Mouse (Mus musculus) hindbrain, embryonic 11.5 days (tissue): ENCODE measurements around the gene Apbb2. TPM values are rescaled to one million over a fixed set of nuclear protein-coding genes. Genes with fewer than 3 reads are reported as not detected.

Experiments
- ATAC-seq: fragments of 200-750 bp; cut with Nextera tagmentation; 2 replicates; pipeline ENCODE4 v1.8.0; 2017; ENCODE audit warnings: mild to moderate bottlenecking, moderate TSS enrichment, moderate library complexity; ENCODE audit not compliant: low FRiP score
- DNase-seq: peaks from one replicate; pipeline ENCODE4 v3.0.0-alpha.2; 2015; ENCODE audit warnings: low spot score
- H3K27ac ChIP-seq: fragments of 300-500 bp; sonication (generic); 2 replicates; pipeline ENCODE4 v1.5.1; 2014; ENCODE audit warnings: mild to moderate bottlenecking, low read depth, low read length
- H3K27me3 ChIP-seq: fragments of 300-500 bp; sonication (generic); 2 replicates; pipeline ENCODE4 v1.6.1; 2014; ENCODE audit warnings: mild to moderate bottlenecking, low read length, moderate library complexity, mixed read lengths; ENCODE audit not compliant: control insufficient read depth, insufficient read depth
- H3K36me3 ChIP-seq: fragments of 300-500 bp; sonication (generic); 2 replicates; pipeline ENCODE4 v1.6.1; 2014; ENCODE audit warnings: mild to moderate bottlenecking, low read length, moderate library complexity, mixed read lengths; ENCODE audit not compliant: control insufficient read depth, insufficient read depth
- H3K4me1 ChIP-seq: fragments of 300-500 bp; sonication (generic); replicated peaks from 2 replicates; pipeline ENCODE4 v1.6.1; 2014; ENCODE audit warnings: low read length, mixed read lengths; ENCODE audit not compliant: control insufficient read depth, insufficient read depth
- H3K4me2 ChIP-seq: fragments of 300-500 bp; sonication (generic); replicated peaks from 2 replicates; pipeline ENCODE4 v1.6.1; 2014; ENCODE audit warnings: mild to moderate bottlenecking, low read depth, low read length
- H3K4me3 ChIP-seq: fragments of 300-500 bp; sonication (generic); 2 replicates; pipeline ENCODE4 v1.5.1; 2014; ENCODE audit warnings: low read depth, low read length
- H3K9ac ChIP-seq: fragments of 300-500 bp; sonication (generic); 2 replicates; pipeline ENCODE4 v1.6.1; 2014; ENCODE audit warnings: low read depth, low read length
- H3K9me3 ChIP-seq: fragments of 300-500 bp; sonication (generic); 2 replicates; pipeline ENCODE4 v1.6.1; 2016; ENCODE audit warnings: low read length; ENCODE audit not compliant: control insufficient read depth
- WGBS: fragments of 180-500 bp; shearing (Covaris S2); extraction: QIAGEN DNeasy Blood & Tissue Kit; methylation state at CpG from one replicate; pipeline ENCODE4 v1.1.7; 2014; 5-methylcytosine and 5-hydroxymethylcytosine counted together
- polyA plus RNA-seq: library from polyadenylated mRNA; unstranded; fragments of >200 nt; fragmentation: Nextera tagmentation; extraction: Ambion mirVana; gene quantifications from 2 replicates; pipeline ENCODE4 v1.2.1, GENCODE M21; 2014

Gene Apbb2
- polyA plus RNA-seq, 1 experiment from 2014 or later = 43.0 TPM

DNA sequence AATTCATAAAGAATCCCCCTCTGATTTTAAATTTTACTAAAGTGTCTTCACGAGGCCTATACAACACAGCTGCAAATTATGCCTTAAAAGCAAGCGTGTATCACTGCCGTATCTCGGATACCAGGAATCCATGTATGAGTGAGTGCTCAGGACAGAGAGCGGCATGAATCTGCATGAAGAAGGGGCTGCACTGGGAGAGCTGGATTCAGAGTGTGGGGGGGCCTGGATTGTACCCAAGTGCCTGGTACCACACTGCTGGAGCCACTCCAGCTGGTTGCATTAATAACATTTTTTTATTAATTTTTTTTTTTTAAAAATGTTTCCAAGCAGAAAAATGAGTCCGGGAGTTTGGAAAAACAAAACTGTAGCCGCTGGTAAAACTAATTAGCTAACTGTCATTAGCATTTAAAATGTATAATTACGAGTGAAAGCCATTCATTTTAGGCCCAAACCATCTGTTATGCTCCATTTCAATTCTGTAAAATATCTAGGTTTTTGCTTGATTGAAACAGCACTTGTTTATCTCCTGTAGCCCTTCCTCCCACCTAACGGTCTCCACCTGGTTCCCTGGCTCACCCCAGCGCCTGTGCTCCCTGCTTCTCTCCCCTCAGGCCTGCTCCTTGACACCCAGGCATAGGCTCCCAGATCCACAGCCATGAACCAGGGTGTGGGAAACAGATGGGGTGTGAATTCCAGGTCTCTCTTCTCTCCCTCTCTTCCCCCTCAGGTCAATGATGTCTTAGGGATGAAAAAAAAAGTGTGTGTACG, 314.1 kb downstream of the Apbb2 start:
- H3K9me3 ChIP-seq = no peaks in the 10 kb centered on the region
- H3K27ac ChIP-seq = no peak overlapping the region
- DNase-seq = no peak
- no peak overlapping the region for H3K9ac ChIP-seq
- H3K4me1 ChIP-seq = no peaks in the 10 kb centered on the region
- no peaks in the 10 kb centered on the region for H3K27me3 ChIP-seq
- 90% methylated on average over 11 of the region's 11 CpGs for WGBS
- ATAC-seq = no peak
- H3K4me2 ChIP-seq = no peak overlapping the region
- no peak overlapping the region for H3K4me3 ChIP-seq
- H3K36me3 ChIP-seq = no peaks in the 10 kb centered on the region

DNA sequence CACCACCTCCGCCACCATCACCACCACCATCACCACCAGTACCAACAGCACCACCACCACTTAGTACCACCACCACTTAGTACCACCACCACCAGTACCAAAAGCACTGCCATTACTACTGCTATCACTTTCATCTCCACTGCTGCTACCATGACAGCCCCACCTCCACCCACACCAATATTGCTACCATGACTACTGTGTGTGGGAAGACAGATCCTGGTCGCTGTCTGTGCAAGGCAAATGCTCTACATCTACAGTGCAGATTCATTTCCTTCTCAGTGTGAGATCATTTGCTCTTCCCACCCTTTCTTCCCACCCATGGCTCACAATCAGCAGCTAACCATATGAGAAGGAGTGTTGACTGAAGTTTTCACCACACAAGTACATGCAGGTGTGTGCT, 315.7 kb downstream of the Apbb2 start:
- no peak overlapping the region for H3K4me2 ChIP-seq
- H3K27ac ChIP-seq = no peak overlapping the region
- H3K9ac ChIP-seq = no peak overlapping the region
- no peaks in the 10 kb centered on the region for H3K27me3 ChIP-seq
- ATAC-seq (no peak), DNase-seq (no peak)
- no peaks in the 10 kb centered on the region for H3K9me3 ChIP-seq
- H3K4me1 ChIP-seq = no peaks in the 10 kb centered on the region
- whole genome bisulfite sequencing = 94% methylated on average over 2 of the region's 2 CpGs
- no peaks in the 10 kb centered on the region for H3K36me3 ChIP-seq
- H3K4me3 ChIP-seq = no peak overlapping the region

DNA sequence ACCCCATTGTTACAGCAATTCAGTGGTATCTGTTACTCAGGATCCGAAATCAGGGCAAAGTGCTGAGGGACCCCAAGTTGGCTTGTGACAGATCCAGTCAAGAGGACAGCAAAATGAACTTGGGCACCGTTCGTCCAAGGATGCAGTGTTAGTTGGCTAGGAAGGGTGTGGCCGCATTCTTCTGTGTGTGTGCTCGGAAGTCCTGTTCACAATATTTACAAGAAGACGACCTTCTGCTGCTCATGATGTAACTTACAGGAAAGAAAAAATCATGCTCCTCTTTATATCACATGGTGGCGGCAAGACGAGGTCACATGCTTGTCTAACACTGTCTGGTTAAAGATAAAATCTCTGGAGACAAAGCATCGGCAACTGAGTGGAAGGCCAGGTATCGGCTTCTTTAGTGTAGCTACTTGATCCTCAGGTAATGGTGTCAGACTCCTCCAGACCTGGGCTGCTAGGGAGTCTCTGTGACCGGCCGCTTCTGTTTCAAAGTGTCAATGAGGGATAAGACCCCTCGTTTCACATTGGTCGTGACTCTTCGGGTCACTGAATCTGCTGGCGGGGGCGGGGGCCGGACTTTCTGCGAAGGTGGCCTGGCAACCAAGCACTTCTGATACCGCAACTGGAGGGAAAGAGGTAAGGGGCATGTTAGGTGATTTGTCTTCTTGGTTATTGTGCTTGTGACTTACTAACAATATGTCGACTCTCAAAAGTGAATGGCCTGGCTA, 316.3 kb downstream of the Apbb2 start:
- no peak for DNase-seq
- WGBS = 94% methylated on average over 21 of the region's 21 CpGs
- no peak for ATAC-seq
- H3K9ac ChIP-seq = no peak overlapping the region
- no peaks in the 10 kb centered on the region for H3K27me3 ChIP-seq
- H3K36me3 ChIP-seq = no peaks in the 10 kb centered on the region
- H3K4me3 ChIP-seq = no peak overlapping the region
- H3K4me1 ChIP-seq = no peaks in the 10 kb centered on the region
- no peak overlapping the region for H3K4me2 ChIP-seq
- no peak overlapping the region for H3K27ac ChIP-seq
- H3K9me3 ChIP-seq = no peaks in the 10 kb centered on the region

DNA sequence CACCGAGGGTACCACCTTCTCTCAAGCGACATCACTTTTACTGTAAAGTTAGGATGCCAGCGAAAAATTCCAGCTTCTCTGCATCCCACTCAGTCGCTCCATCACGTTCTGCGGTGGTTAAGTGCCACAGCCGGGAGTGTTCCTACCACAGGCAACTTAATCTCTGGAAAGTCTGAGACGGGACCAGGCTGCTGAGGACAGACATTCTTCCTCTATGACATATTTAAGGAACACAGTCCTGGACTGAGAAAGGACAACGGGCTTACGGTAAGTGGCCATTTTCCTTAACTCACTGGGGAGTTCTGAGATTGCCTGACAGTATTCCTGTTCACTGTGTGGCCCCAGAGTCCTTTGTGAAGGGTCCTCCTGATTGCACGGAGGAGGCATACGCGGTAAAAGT, 318.0 kb downstream of the Apbb2 start:
- no peaks in the 10 kb centered on the region for H3K9me3 ChIP-seq
- WGBS = 91% methylated on average over 13 of the region's 13 CpGs
- ATAC-seq (no peak), DNase-seq (no peak)
- no peak overlapping the region for H3K27ac ChIP-seq
- H3K36me3 ChIP-seq = no peaks in the 10 kb centered on the region
- no peak overlapping the region for H3K4me3 ChIP-seq
- no peak overlapping the region for H3K4me2 ChIP-seq
- H3K9ac ChIP-seq = no peak overlapping the region
- H3K27me3 ChIP-seq = no peaks in the 10 kb centered on the region
- no peaks in the 10 kb centered on the region for H3K4me1 ChIP-seq

DNA sequence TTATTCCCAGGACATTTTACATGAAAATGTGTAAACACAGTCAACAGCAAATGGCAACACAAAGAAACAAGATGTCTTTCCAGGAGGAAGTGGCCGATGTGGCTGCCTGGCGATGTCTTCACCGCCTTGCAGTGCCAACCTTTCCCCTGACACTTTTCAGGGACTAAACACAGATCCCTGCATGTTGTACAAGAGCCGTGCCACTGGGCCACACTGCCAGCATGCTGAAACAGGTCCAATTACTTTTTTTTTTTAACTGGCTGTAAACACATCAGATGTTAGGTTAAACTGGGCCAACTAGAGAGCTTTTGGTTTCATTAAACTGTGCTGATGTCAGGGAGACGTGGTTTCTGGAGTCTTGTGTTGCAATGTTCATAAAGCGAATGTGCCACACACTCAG, 319.7 kb downstream of the Apbb2 start:
- Histone ChIP-seq H3K36me3 (no peaks in the 10 kb centered on the region), H3K9ac (no peak overlapping the region), H3K4me2 (no peak overlapping the region), H3K4me1 (no peaks in the 10 kb centered on the region), H3K27me3 (no peaks in the 10 kb centered on the region), H3K4me3 (no peak overlapping the region), H3K27ac (no peak overlapping the region), H3K9me3 (no peaks in the 10 kb centered on the region)
- no peak for DNase-seq
- WGBS = 94% methylated on average over 6 of the region's 6 CpGs
- ATAC-seq = no peak

DNA sequence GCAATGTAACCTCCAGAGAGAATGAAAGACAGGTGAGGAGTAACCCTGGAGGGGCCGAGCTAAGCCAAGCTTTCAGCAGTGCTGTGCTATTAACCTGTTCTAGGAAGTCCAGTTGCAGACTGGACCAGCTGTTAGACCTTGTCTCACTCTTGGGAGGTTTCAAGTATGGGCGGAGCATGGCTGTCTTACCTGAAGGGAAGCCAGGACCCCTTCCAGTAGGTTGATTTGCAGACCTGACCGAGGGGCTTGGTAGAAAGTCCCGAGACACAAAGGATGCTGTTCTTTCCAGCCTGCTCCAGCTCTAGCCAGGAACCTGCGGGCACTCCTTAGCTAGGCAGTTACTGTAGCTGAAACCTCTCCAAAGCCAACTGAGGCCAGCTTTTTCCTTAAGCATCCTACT, 322.5 kb downstream of the Apbb2 start:
- WGBS = 93% methylated on average over 5 of the region's 5 CpGs

DNA sequence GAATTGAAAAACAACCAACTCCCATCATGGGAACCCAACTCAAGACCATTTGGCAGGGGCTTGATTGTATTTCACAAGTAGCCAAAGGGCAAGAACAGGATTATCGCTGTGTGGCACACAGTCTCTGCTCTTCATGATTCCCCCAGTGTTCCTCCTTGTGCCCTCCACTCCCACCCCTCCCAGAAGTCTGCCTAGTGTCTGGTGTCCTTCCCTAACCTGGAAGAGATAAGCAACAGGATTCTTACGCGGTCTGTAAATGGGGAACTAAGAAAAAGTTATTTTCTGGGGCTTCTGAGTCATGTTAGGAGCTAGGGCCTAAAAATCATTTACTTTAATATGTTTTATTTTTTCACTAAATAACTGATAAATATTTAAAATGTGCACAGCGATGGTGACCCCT, 323.6 kb downstream of the Apbb2 start:
- WGBS = 94% methylated on average over 4 of the region's 4 CpGs
- no peak for DNase-seq
- Histone ChIP-seq H3K36me3 (no peaks in the 10 kb centered on the region), H3K4me1 (no peaks in the 10 kb centered on the region), H3K9me3 (no peaks in the 10 kb centered on the region), H3K4me2 (no peak overlapping the region), H3K9ac (no peak overlapping the region), H3K27ac (no peak overlapping the region), H3K4me3 (no peak overlapping the region), H3K27me3 (no peaks in the 10 kb centered on the region)
- ATAC-seq = no peak

More for the DNA sequence above, 322.5 kb downstream of the Apbb2 start:
- H3K27ac ChIP-seq = no peak overlapping the region
- ATAC-seq (no peak), DNase-seq (no peak)
- no peak overlapping the region for H3K4me2 ChIP-seq
- H3K4me1 ChIP-seq = no peaks in the 10 kb centered on the region
- H3K4me3 ChIP-seq = no peak overlapping the region
- H3K9ac ChIP-seq = no peak overlapping the region
- H3K36me3 ChIP-seq = no peaks in the 10 kb centered on the region
- H3K27me3 ChIP-seq = no peaks in the 10 kb centered on the region
- H3K9me3 ChIP-seq = no peaks in the 10 kb centered on the region

DNA sequence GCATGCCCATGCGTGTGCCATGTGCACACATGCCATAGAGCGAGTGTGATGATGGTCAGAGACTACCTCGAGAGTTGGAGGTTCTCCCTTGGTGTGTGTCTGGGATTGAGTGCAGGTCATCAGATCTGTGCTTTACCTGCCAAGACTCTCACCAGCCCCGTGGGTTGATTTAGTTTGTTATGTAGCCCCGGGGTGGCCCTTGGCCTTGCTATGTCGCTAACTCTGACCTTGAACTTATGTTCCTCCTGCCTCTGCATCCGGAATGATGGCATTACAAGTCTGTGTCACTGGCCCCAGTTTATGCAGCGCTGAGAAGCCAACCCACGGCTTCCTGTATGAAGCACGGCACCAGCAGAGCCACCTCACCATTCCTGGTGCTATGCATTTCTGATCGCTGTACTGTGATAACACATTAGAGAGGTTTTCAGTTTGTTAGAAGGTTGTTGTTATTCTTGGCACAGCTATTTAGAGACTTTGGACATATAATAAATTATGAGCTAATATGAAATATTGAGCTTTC, 324.4 kb downstream of the Apbb2 start:
- DNase-seq = no peak
- H3K27ac ChIP-seq = no peak overlapping the region
- 91% methylated on average over 11 of the region's 11 CpGs for WGBS
- H3K36me3 ChIP-seq = no peaks in the 10 kb centered on the region
- no peak overlapping the region for H3K4me3 ChIP-seq
- no peak overlapping the region for H3K9ac ChIP-seq
- no peak overlapping the region for H3K4me2 ChIP-seq
- H3K27me3 ChIP-seq = no peaks in the 10 kb centered on the region
- no peaks in the 10 kb centered on the region for H3K9me3 ChIP-seq
- H3K4me1 ChIP-seq = no peaks in the 10 kb centered on the region
- ATAC-seq = no peak

DNA sequence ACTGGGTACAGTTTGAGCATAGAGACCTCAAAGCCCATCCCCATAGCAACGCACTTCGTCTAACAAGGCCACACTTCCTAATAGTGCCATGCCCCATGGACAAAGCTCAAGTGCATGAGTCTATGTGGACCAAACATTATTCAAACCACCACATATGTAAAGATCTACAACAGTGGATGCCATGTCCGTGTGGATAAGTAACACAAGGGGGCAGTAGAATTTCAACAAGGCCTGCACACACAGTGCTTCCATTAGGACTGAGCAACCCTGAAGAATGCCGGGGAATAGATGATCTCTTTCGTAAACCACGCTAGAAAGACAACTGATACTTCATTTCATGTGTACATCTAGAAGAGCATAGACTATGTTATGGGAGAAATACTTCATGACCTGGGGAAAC, 337.8 kb downstream of the Apbb2 start:
- H3K4me2 ChIP-seq = no peak overlapping the region
- H3K9ac ChIP-seq = no peak overlapping the region
- 75% methylated on average over 6 of the region's 6 CpGs for WGBS
- no peak overlapping the region for H3K4me3 ChIP-seq
- no peak overlapping the region for H3K27ac ChIP-seq
- ATAC-seq (no peak), DNase-seq (no peak)
- H3K27me3 ChIP-seq = no peaks in the 10 kb centered on the region
- no peaks in the 10 kb centered on the region for H3K9me3 ChIP-seq
- H3K4me1 ChIP-seq = no peaks in the 10 kb centered on the region
- H3K36me3 ChIP-seq = no peaks in the 10 kb centered on the region
